Mouse (Mus musculus) lung, embryonic 14.5 days (tissue): ENCODE measurements around the gene Nap1l1. TPM values are rescaled to one million over a fixed set of nuclear protein-coding genes. Genes with fewer than 3 reads are reported as not detected.

Experiments
- ATAC-seq: fragments of 200-750 bp; cut with Nextera tagmentation; 2 replicates; pipeline ENCODE4 v1.8.0; 2017; ENCODE audit warnings: mild to moderate bottlenecking, moderate TSS enrichment, moderate library complexity; ENCODE audit not compliant: insufficient read depth
- DNase-seq: peaks from one replicate; pipeline ENCODE4 v3.0.0-alpha.2; 2015
- H3K27ac ChIP-seq: fragments of 300-500 bp; sonication (generic); 2 replicates; pipeline ENCODE4 v1.5.1; 2014; ENCODE audit warnings: low read depth, mild to moderate bottlenecking, moderate library complexity
- H3K27me3 ChIP-seq: fragments of 300-500 bp; sonication (generic); 2 replicates; pipeline ENCODE4 v1.6.1; 2014; ENCODE audit warnings: low read length, control low read depth; ENCODE audit not compliant: insufficient read depth
- H3K36me3 ChIP-seq: fragments of 300-500 bp; sonication (generic); 2 replicates; pipeline ENCODE4 v1.6.1; 2014; ENCODE audit warnings: control low read depth; ENCODE audit not compliant: insufficient read depth
- H3K4me1 ChIP-seq: fragments of 300-500 bp; sonication (generic); 2 replicates; pipeline ENCODE4 v1.6.1; 2014; ENCODE audit warnings: antibody characterized with exemption, control low read depth; ENCODE audit not compliant: insufficient read depth
- H3K4me2 ChIP-seq: fragments of 300-500 bp; sonication (generic); 2 replicates; pipeline ENCODE4 v1.6.1; 2014; ENCODE audit warnings: mild to moderate bottlenecking
- H3K4me3 ChIP-seq: fragments of 300-500 bp; sonication (generic); 2 replicates; pipeline ENCODE4 v1.5.1; 2014; ENCODE audit warnings: low read depth, low read length
- H3K9ac ChIP-seq: fragments of 300-500 bp; sonication (generic); 2 replicates; pipeline ENCODE4 v1.6.1; 2014
- H3K9me3 ChIP-seq: fragments of 300-500 bp; sonication (generic); 2 replicates; pipeline ENCODE4 v1.6.1; 2016; ENCODE audit warnings: low read depth, low read length, control low read depth
- CTCF ChIP-seq: IDR thresholded peaks from 2 replicates; pipeline ENCODE4 v1.5.1; 2016; ENCODE audit warnings: antibody characterized with exemption, low read depth
- WGBS: fragments of 180-500 bp; shearing (Covaris S2); extraction: QIAGEN DNeasy Blood & Tissue Kit; methylation state at CpG from one replicate; pipeline ENCODE4 v1.1.7; 2014; 5-methylcytosine and 5-hydroxymethylcytosine counted together
- polyA plus RNA-seq: library from polyadenylated mRNA; unstranded; fragments of >200 nt; fragmentation: Nextera tagmentation; extraction: Ambion mirVana; gene quantifications from 2 replicates; pipeline ENCODE4 v1.2.1, GENCODE M21; 2014

Nap1l1 gene
- polyA plus RNA-seq, 1 experiment from 2014 or later, result 301 TPM

DNA sequence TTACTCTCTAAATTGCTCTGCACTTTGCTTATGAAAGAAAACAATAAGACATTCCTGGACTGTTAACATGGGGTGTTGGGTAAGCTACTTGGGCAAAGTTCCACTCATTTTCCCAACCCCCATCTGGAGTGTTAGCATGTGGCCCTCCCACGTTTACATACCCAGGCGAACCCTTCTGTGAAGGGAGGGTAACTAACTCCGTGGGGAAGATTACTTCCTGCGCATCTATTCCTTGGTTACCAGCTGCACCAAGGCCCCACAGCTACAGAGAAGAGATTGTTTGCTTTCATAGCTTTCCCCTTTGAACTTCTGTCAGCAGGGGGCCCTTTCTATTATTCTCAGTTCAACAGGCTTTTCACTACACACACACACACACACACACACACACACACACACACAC, 12.6 kb upstream of the Nap1l1 start:
- TF ChIP-seq CTCF, result no peak
- H3K4me3 ChIP-seq, result no peak overlapping the region
- H3K36me3 ChIP-seq, result no peaks in the 10 kb centered on the region
- ATAC-seq (peak; percentile 28; the same call in 1 of the 2 replicates), DNase-seq (no peak)
- no peaks in the 10 kb centered on the region for H3K4me1 ChIP-seq
- WGBS, result 17% methylated on average over 4 of the region's 4 CpGs
- no peak overlapping the region for H3K27ac ChIP-seq
- no peak overlapping the region for H3K4me2 ChIP-seq
- H3K9me3 ChIP-seq, result no peaks in the 10 kb centered on the region
- no peak overlapping the region for H3K9ac ChIP-seq
- H3K27me3 ChIP-seq, result no peaks in the 10 kb centered on the region

DNA sequence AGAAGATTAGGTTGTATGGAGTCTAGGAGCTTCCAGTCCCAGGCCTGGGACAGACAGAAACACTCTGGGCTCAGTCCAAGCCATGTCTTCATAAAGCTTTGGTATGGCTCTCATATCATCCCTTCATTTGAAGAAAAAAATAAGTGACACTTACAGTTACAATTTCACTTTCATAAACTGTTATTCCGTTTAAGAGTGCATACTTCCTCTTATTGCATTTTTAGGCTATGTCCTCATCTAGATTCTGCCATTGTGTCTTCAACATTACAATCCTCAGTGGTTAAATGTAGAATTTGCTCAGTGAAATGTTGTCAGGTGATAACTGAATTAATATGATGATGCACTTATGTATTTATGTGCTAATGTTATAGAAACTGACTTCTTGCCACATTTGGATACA, 8.2 kb upstream of the Nap1l1 start:
- no peak overlapping the region for H3K4me3 ChIP-seq
- no peak overlapping the region for H3K4me2 ChIP-seq
- WGBS, result 80% methylated on average over 1 of the region's 1 CpGs
- H3K4me1 ChIP-seq, result no peaks in the 10 kb centered on the region
- no peak overlapping the region for H3K9ac ChIP-seq
- DNase-seq (no peak), ATAC-seq (no peak)
- no peaks in the 10 kb centered on the region for H3K36me3 ChIP-seq
- H3K27me3 ChIP-seq, result no peaks in the 10 kb centered on the region
- H3K9me3 ChIP-seq, result no peaks in the 10 kb centered on the region
- H3K27ac ChIP-seq, result no peak overlapping the region
- TF ChIP-seq CTCF, result no peak

DNA sequence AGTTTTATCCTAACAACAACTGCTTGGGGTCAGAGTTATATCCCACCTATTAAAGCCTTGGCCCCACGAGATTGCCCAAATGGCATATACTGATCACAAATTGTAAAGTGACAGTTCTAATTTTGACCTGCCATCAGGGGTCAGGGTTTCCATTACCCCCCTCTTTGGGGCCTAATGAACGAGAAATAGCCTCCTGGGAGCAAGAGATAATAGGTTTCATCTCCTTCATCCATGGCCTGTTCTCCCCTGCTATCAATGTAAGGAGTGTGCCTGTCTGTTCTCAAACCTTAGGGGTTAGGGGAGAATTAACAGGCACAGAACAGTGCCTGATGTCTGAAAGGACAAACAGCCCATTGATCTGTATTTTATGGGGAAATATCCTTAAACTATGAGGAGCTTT, 7.6 kb upstream of the Nap1l1 start:
- H3K36me3 ChIP-seq, result no peaks in the 10 kb centered on the region
- no peaks in the 10 kb centered on the region for H3K27me3 ChIP-seq
- no peak overlapping the region for H3K4me3 ChIP-seq
- no peak overlapping the region for H3K4me2 ChIP-seq
- 53% methylated on average over 2 of the region's 2 CpGs for WGBS
- no peaks in the 10 kb centered on the region for H3K9me3 ChIP-seq
- no peak for TF ChIP-seq CTCF
- H3K27ac ChIP-seq, result no peak overlapping the region
- no peak overlapping the region for H3K9ac ChIP-seq
- no peaks in the 10 kb centered on the region for H3K4me1 ChIP-seq
- no peak for DNase-seq
- no peak for ATAC-seq

DNA sequence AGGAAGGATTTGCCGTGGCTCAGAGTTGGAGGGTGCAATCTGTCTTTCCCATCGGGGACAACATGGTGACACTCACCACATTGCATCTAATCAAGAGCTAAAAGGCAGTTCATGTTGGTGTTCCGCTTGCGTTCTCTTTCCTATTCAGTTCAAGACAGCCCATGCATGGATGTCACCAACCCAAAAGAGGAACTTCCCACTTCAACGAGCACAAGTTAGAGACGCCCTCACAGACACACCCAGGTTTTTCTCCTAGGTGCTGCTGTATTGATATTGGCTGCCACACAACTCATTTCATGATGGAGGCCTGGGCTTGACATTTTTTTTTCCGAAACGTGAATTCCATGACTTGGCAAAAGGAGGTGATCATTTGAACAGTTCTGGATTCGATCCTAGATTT, 1.9 kb upstream of the Nap1l1 start:
- Histone ChIP-seq H3K4me2 (no peak overlapping the region), H3K9ac (no peak overlapping the region), H3K4me3 (no peak overlapping the region), H3K4me1 (0 out of 2 replicates have a peak, but pooled peaks cover under 1% of the 10 kb centered on the region), H3K9me3 (no peaks in the 10 kb centered on the region), H3K27me3 (no peaks in the 10 kb centered on the region), H3K27ac (no peak overlapping the region), H3K36me3 (0 out of 2 replicates have a peak, but pooled peaks cover 5% of the 10 kb centered on the region)
- DNase-seq (no peak), ATAC-seq (no peak)
- 84% methylated on average over 9 of the region's 9 CpGs for WGBS
- no peak for TF ChIP-seq CTCF

DNA sequence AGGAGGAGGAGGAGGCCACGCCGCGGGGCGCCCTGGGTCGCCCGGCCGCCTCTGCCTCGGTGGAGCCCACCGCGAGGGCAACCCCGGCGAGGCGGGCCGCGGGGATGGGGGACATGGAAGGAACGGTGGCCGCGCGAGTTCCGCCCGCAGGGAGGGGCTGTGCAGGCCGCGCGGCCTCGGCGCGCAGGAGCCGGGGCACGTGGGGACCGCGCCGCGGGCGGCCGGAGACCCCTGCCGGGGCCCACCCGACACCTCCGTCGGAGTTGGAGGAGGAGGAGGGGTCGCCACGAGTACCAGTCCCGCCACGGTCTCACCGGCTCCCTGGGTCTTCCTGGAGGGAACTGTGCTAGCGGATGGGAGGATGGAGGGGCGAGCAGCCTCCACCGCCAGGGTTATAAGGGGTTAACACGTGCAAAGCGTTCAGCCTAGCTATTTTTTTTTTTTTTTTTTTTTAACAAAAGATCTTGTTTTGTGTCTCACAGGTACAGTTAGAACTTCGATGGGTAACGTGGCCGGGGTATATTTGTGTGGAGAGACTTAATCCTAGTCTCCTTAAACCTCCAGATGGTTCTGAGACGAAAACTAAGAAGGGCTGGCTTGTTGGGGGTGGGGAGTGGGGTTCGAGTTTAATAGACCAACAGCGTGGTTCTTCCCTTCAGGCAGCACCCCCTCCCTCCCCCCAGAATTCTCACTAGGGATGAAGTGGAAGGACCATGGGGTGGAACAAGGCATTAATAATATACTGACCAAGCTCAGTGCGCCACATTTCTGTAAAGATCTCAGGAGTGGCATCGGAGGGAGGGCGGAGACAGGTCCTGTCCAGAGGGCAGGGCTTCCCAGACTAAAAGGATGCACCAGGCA, 718 bp downstream of the Nap1l1 start:
- peak overlapping the region; percentile 95 for H3K9ac ChIP-seq
- WGBS, result under 1% methylated on average over 58 of the region's 58 CpGs
- DNase-seq, result peak; percentile 65
- H3K4me2 ChIP-seq, result peak overlapping the region; percentile 59
- no peaks in the 10 kb centered on the region for H3K27me3 ChIP-seq
- H3K9me3 ChIP-seq, result no peaks in the 10 kb centered on the region
- TF ChIP-seq CTCF, result no peak
- peak overlapping the region; percentile 94 for H3K4me3 ChIP-seq
- peaks cover 9% of the 10 kb centered on the region for H3K4me1 ChIP-seq
- 0 out of 2 replicates have a peak, but pooled peaks cover 11% of the 10 kb centered on the region for H3K36me3 ChIP-seq
- peak; percentile 74 for ATAC-seq
- H3K27ac ChIP-seq, result peak overlapping the region; percentile 92

DNA sequence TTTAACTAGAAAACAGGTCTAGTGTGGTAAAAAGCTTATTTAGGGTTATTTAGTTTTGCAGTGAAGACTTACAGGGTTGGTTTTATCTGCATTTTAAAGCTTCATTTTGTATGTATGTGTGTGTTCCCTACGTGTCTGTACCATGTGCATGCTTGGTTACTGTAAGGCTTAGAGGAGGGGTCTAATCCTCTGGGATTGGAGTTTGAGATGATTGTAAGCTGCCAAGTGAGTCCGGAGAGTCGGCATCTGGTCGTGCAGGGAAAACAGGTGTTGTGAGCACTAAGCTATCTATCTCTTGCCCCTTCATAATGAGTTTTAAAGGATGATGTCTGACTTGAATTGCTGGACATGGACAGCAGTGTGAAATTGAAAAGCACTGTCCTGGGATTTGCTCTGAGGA, 3.3 kb downstream of the Nap1l1 start:
- Histone ChIP-seq H3K4me2 (peak overlapping the region; percentile 59; the same call in 1 of the 2 replicates), H3K4me1 (peaks cover 9% of the 10 kb centered on the region), H3K36me3 (peaks cover 22% of the 10 kb centered on the region), H3K9me3 (no peaks in the 10 kb centered on the region), H3K27me3 (no peaks in the 10 kb centered on the region), H3K9ac (no peak overlapping the region), H3K27ac (no peak overlapping the region), H3K4me3 (peak overlapping the region; percentile 3; the same call in 1 of the 2 replicates)
- no peak for TF ChIP-seq CTCF
- DNase-seq, result no peak
- WGBS, result 56% methylated on average over 4 of the region's 4 CpGs
- ATAC-seq, result no peak

DNA sequence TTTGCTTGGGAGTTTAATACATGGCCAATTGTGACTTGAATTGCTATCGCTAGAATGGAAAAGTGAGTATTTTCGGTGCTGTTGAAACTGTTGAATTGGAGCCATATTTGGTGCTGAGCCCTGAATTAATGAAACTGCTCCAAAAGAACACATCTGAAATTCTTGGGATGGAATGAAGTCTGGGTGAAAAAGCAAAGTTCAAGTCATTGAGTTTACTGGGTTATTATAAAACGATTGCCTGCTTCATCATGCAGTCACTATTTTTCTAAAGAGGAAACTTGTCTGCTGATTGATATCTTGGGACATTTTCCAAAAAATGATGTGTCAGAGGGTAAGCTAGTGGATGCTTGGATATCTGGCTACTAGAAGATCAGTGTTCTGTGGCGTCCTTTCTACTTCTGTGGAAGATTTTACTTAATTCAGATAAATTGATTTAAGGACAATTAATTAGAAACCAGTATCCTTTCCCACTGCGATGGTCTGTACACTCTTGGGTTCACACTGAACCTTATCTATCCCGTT, 4.0 kb downstream of the Nap1l1 start:
- no peak for DNase-seq
- Histone ChIP-seq H3K4me1 (peaks cover 9% of the 10 kb centered on the region), H3K36me3 (peaks cover 29% of the 10 kb centered on the region), H3K4me3 (no peak overlapping the region), H3K9ac (no peak overlapping the region), H3K27ac (no peak overlapping the region), H3K4me2 (no peak overlapping the region), H3K27me3 (no peaks in the 10 kb centered on the region), H3K9me3 (no peaks in the 10 kb centered on the region)
- TF ChIP-seq CTCF, result no peak
- WGBS, result 68% methylated on average over 6 of the region's 6 CpGs
- ATAC-seq, result no peak
